Mouse (Mus musculus) kidney, adult 2 months (tissue): ENCODE results near the gene Pgbd5. TPM values are rescaled to one million over a fixed set of nuclear protein-coding genes. Genes with fewer than 3 reads are reported as not detected.

Source experiments
- DNase-seq: peaks from one replicate; pipeline ENCODE4 v3.0.0; 2021
- H3K27ac ChIP-seq: fragments of 200-500 bp; 2 replicates; pipeline ENCODE4 v1.5.1; 2012; ENCODE audit warnings: low read depth, low read length, control low read depth, inconsistent platforms; ENCODE audit not compliant: insufficient read depth
- H3K27me3 ChIP-seq: fragments of 200-500 bp; replicated peaks from 2 replicates; pipeline ENCODE4 v1.6.1; 2012; ENCODE audit warnings: mild to moderate bottlenecking, moderate library complexity, low read length, inconsistent platforms; ENCODE audit not compliant: control insufficient read depth, insufficient read depth
- H3K36me3 ChIP-seq: fragments of 200-500 bp; 2 replicates; pipeline ENCODE4 v1.6.1; 2012; ENCODE audit warnings: mild to moderate bottlenecking, moderate library complexity, low read length, inconsistent platforms; ENCODE audit not compliant: control insufficient read depth, insufficient read depth
- H3K4me1 ChIP-seq: fragments of 200-500 bp; 2 replicates; pipeline ENCODE4 v1.6.1; 2011; ENCODE audit warnings: low read length; ENCODE audit not compliant: control insufficient read depth, insufficient read depth
- H3K4me3 ChIP-seq: fragments of 200-500 bp; 2 replicates; pipeline ENCODE4 v1.5.1; 2011; ENCODE audit warnings: mild to moderate bottlenecking, low read depth, low read length, control low read depth; ENCODE audit not compliant: insufficient read depth
- CTCF ChIP-seq: fragments of 200-500 bp; conservative IDR thresholded peaks from 2 replicates; pipeline ENCODE4 v1.5.1; 2011; ENCODE audit warnings: low read depth, mild to moderate bottlenecking, control low read depth, low read length, moderate library complexity, mixed read lengths; ENCODE audit not compliant: insufficient read depth, insufficient read length
- POLR2A ChIP-seq: fragments of 200-500 bp; IDR thresholded peaks from one replicate; pipeline ENCODE4 v1.6.1; 2011; ENCODE audit warnings: low read depth, low read length, control low read depth
- WGBS: fragments of 180-500 bp; shearing (Covaris S2); methylation state at CpG from one replicate; pipeline ENCODE4 v1.1.7; 2018; 5-methylcytosine and 5-hydroxymethylcytosine counted together
- polyA plus RNA-seq: library from polyadenylated mRNA; depleted of rRNA; stranded (reverse); fragments of >200 nt; gene quantifications from 2 replicates; pipeline ENCODE4 v1.2.3, GENCODE M21; 2012

Pgbd5 gene
- polyA plus RNA-seq, 1 experiment: 0.41 TPM

DNA sequence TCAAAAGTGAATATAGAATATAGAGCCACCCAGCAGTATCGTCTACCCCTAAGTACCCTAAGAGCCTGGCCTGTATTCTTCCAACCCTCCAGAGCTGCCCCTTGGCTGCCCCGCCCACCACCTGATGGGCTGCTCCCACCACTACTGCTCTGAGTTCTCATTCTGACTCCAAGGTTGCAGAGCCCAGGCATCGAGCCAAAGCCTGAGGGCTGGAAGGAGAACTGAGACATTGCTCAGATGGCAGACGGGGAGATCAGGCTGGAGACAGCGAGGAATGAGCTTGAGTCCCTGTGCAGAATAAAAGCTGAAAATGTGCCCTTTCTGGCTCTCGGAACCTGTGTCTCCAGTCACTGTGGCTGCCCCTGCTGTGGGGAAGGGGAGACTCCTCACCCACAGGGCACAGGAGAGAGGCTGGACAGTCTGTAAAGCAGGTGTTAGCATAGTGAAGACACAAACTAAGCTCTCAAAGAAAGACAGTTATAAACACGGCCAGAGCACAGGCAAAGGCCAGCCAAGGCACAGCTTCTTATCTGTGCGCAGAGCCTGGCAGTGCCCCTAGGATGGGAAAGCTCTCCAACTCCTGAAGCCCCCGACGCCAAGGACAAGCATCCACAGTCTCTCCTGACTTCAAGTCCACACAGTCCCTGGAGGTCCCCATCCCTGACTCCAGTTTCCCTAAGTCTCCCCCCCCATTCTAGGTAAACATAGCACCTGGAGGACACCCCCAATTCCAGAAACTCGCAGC lies 42.0 kb downstream of the Pgbd5 start:
- Histone ChIP-seq H3K27ac (no peak overlapping the region), H3K4me1 (no peaks in the 10 kb centered on the region), H3K36me3 (no peaks in the 10 kb centered on the region), H3K4me3 (no peak overlapping the region), H3K27me3 (no peaks in the 10 kb centered on the region)
- WGBS: 70% methylated on average over 11 of the region's 11 CpGs
- no peak for DNase-seq
- TF ChIP-seq POLR2A (no peak), CTCF (no peak)

DNA sequence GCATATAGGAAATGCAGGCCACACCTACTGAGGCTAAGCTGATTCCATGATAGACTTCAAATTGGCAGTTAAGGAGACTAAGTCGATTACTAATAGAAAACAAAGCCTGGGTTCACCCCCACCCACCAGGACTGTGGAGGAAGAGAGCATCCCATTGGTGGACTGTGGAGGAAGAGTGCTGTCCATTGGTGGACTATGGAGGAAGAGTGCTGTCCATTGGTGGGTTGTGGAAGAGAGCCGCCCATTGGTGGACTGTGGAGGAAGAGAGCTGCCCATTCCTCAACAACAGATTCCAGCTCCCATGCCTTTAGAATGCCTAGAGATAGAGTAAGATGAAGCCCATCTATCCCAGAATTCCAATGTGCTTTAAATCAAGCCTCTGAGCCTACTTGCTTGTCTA lies 42.9 kb downstream of the Pgbd5 start:
- H3K4me3 ChIP-seq: no peak overlapping the region
- no peaks in the 10 kb centered on the region for H3K36me3 ChIP-seq
- DNase-seq: no peak
- H3K4me1 ChIP-seq: no peaks in the 10 kb centered on the region
- TF ChIP-seq POLR2A (no peak), CTCF (no peak)
- H3K27me3 ChIP-seq: no peaks in the 10 kb centered on the region
- 88% methylated on average over 2 of the region's 2 CpGs for WGBS
- no peak overlapping the region for H3K27ac ChIP-seq

DNA sequence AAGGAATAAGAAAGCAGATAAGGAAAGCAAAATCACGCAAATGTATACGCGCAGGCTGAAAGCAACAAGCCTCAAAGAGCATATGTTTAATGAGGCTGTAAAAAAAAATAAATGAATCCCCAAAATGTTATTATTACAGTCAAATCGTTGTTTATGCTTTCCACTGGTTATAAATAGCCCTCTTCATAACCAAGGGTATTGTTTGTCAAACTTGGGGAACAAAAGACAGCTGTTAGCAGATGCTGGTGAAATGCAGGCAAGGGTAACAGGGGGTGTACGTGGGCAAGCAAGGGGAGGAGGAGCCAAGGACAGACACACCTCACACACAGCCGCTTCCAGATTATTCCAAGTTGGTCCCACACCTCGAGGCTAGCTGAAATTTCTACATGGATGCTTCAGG lies 44.1 kb downstream of the Pgbd5 start:
- H3K27me3 ChIP-seq: no peaks in the 10 kb centered on the region
- no peak for TF ChIP-seq CTCF
- no peak for TF ChIP-seq POLR2A
- no peak overlapping the region for H3K4me3 ChIP-seq
- 67% methylated on average over 7 of the region's 7 CpGs for WGBS
- no peak for DNase-seq
- no peaks in the 10 kb centered on the region for H3K4me1 ChIP-seq
- H3K36me3 ChIP-seq: no peaks in the 10 kb centered on the region
- no peak overlapping the region for H3K27ac ChIP-seq

DNA sequence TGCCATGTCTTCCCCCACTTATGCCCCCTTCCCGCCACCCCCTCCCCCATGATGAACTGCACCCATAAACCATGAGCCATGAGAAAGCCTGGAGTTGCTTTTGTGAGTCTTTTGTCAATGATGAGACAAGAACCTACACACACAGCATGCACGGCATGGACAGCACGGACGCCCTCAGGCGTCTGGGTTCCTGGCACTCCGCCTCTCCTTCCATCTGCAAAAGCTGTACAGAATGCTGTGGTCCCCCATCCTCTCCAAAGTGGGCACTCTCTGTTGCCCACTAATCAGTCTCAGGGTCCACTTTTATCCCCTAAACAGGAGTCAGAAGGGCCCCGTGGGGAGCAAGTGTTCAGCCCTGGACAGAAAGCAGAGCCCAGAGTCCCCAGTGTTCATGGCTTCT lies 44.5 kb downstream of the Pgbd5 start:
- WGBS: 80% methylated on average over 7 of the region's 7 CpGs
- no peak for DNase-seq
- H3K27ac ChIP-seq: no peak overlapping the region

DNA sequence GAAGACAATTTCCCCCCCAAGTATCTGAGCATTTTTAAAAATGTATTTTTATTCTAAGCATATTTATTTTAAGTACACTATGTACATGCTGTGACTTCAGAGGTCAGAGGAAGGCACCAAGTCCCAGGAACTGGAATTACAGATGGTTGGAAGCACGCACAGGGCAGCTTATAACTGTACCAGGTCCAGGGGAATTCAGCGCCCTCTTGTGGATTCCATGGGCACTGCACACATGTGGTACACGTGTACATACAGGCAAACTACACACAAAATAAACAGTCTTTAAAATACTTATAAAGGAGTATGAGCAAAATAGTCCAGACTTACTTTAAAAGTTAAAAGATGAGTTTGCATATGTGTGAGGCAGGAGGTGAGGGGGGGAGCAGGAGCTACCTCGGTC lies 45.5 kb downstream of the Pgbd5 start:
- H3K4me1 ChIP-seq: no peaks in the 10 kb centered on the region
- no peak overlapping the region for H3K27ac ChIP-seq
- TF ChIP-seq CTCF (0 out of 2 replicates have a peak, but pooled peaks have one; percentile 16), POLR2A (no peak)
- no peak overlapping the region for H3K4me3 ChIP-seq
- no peaks in the 10 kb centered on the region for H3K36me3 ChIP-seq
- no peak for DNase-seq
- 86% methylated on average over 4 of the region's 4 CpGs for WGBS
- H3K27me3 ChIP-seq: no peaks in the 10 kb centered on the region

More for the DNA sequence above, 44.5 kb downstream of the Pgbd5 start:
- H3K36me3 ChIP-seq: no peaks in the 10 kb centered on the region
- no peaks in the 10 kb centered on the region for H3K27me3 ChIP-seq
- no peaks in the 10 kb centered on the region for H3K4me1 ChIP-seq
- no peak for TF ChIP-seq CTCF
- TF ChIP-seq POLR2A: no peak
- H3K4me3 ChIP-seq: no peak overlapping the region

DNA sequence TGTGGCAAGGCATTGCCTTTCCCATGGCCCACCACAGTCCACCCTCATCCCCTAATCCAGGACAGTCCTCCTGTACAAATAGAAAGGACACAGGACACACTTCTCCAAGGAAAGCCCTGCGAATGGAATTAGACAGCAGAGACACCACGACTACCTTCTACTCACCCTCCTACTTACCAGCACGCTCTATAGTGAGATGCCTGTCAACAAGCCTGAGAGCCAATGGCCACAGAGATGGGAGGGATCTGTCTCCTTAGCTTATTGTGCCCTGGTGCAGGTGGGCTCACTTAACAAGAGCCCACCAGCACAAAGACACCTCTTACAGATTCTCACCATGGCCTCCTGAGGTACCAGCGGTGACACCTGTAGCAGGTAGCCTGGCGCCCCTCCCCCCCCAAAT lies 46.4 kb downstream of the Pgbd5 start:
- WGBS: 83% methylated on average over 5 of the region's 5 CpGs
- Histone ChIP-seq H3K36me3 (no peaks in the 10 kb centered on the region), H3K4me1 (no peaks in the 10 kb centered on the region), H3K4me3 (no peak overlapping the region), H3K27ac (no peak overlapping the region), H3K27me3 (no peaks in the 10 kb centered on the region)
- DNase-seq: no peak
- TF ChIP-seq POLR2A: no peak
- no peak for TF ChIP-seq CTCF

DNA sequence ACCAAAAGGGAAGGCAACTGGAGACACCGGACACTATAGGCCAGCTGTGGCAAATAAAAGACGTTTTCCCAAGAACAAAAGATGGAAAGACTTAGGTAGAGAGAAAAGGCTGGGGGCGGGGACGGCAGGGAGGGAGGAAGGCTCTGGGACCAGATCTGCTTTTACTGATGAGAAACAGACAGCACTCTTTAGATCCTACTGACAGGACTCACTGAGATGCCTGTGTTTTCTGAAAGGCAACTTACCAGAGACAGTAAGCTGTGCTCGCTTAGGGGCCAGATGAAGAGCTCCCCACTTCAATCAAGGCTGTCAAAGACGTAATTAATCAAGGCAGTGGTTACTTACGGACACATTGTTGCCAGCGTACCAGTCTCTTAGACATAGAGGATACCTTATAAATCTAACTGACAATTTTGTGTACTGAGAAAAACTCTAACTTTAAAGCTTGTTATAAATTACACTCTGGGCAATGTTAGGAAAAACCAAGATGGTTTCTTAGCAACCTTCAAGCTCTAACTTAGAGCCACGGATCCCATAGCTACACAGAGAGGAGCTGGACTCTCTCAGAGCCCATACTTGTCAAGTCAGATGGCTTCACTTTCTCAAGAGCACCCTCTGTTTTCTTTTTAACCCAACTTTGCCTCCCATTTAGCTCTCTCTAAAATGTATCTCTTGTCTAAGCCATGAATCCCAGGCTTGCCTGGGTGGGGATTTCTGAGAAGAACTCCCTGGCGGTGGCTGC lies 47.0 kb downstream of the Pgbd5 start:
- DNase-seq: no peak
- TF ChIP-seq CTCF: no peak
- no peak for TF ChIP-seq POLR2A
- Histone ChIP-seq H3K4me1 (no peaks in the 10 kb centered on the region), H3K4me3 (no peak overlapping the region), H3K27me3 (no peaks in the 10 kb centered on the region), H3K27ac (no peak overlapping the region), H3K36me3 (no peaks in the 10 kb centered on the region)
- WGBS: 56% methylated on average over 10 of the region's 10 CpGs

DNA sequence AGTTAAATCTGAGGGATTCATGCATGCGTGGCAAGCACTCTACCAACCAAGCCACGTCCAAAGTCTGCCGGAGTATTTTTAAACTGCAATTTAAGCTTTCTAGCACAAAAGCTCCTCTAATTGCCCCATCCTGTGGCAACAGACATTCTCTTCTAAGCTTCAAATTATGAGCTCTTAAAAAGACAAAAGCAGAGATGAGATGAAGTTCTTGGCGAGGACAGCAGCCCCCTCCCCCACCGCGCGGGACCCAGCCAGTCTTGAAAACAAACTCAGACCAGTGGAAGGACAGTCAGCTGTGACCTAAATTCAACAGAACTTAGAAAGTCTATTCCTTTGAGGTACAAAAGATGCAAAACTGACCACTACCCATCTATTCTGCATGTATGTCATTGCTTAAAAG lies 48.3 kb downstream of the Pgbd5 start:
- no peak for TF ChIP-seq POLR2A
- TF ChIP-seq CTCF: no peak
- 73% methylated on average over 7 of the region's 7 CpGs for WGBS
- no peak overlapping the region for H3K4me3 ChIP-seq
- H3K4me1 ChIP-seq: no peaks in the 10 kb centered on the region
- no peaks in the 10 kb centered on the region for H3K36me3 ChIP-seq
- DNase-seq: no peak
- no peak overlapping the region for H3K27ac ChIP-seq
- H3K27me3 ChIP-seq: no peaks in the 10 kb centered on the region
